Mouse (Mus musculus): ENCODE results near the gene Tmtc3. TPM values are rescaled to one million over a fixed set of nuclear protein-coding genes. Genes with fewer than 3 reads are reported as not detected.
"Not testable (repeated sequence)": the region's sequence is repeated elsewhere in the genome, so short reads cannot be mapped to it uniquely, and the experiment has no call there.

The Tmtc3 gene
- polyA plus RNA-seq, 1 experiment from 2014 or later, result 9.0 TPM

DNA sequence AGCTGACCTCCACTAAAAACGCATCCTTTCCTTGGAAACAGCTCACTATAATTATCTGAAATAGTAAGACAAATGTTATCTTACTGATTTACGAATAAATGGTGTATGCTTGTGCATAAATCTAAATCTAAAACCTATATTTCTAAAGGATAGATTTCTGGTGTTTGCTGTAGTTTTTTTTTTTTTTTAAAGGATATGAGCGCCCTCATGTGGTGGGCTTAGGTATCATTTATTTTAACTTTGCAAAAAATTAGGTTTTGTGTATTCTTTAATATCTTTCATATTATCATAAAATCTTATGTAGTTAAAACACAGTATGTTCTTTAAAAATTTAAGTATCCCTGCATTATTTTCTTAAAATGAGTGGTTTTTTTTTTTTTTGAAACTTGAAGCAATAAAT is 12.1 kb downstream of the Tmtc3 start:
- peaks cover 14% of the 10 kb centered on the region for H3K36me3 ChIP-seq (ENCODE audit: control insufficient read depth, insufficient read depth, low read length)
- H3K9ac ChIP-seq (ENCODE audit: low read depth, low read length), result no peak overlapping the region
- H3K9me3 ChIP-seq (ENCODE audit: control insufficient read depth, low read length), result no peaks in the 10 kb centered on the region
- no peak for ATAC-seq
- 54% methylated on average over 3 of the region's 3 CpGs for WGBS
- H3K4me2 ChIP-seq (ENCODE audit: low read length), result no peak overlapping the region
- H3K27ac ChIP-seq (ENCODE audit: low read depth, low read length), result no peak overlapping the region
- no peak overlapping the region for H3K4me3 ChIP-seq (ENCODE audit: low read length)
- H3K27me3 ChIP-seq (replicated peaks; ENCODE audit: control insufficient read depth, insufficient read depth, low read length), result no peaks in the 10 kb centered on the region
- H3K4me1 ChIP-seq (ENCODE audit: control insufficient read depth, insufficient read depth, low read depth, low read length), result no peaks in the 10 kb centered on the region

DNA sequence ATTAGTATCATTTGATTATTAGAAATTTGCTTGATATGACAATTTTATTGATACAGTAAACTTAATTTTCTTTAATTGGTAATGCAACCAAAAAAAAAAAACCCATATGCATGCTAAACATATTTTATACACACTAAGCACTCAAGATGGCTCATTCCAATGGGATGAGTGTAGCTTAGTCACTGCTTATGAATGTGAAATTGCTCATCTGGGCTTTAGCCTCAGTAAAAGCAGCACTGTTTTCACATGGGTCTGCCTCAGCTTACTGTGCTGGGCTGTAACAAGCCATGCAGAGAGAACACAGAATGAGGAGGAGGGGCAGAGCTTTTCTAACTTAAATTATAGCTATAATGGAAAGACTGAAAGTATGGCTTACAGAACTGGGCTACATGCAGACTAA is 26.6 kb downstream of the Tmtc3 start:
- no peak for ATAC-seq
- no peak overlapping the region for H3K4me3 ChIP-seq (ENCODE audit: low read length)
- H3K9me3 ChIP-seq (ENCODE audit: control insufficient read depth, low read length), result no peaks in the 10 kb centered on the region
- peaks cover 11% of the 10 kb centered on the region for H3K36me3 ChIP-seq (ENCODE audit: control insufficient read depth, insufficient read depth, low read length)
- no peaks in the 10 kb centered on the region for H3K4me1 ChIP-seq (ENCODE audit: control insufficient read depth, insufficient read depth, low read depth, low read length)
- no peaks in the 10 kb centered on the region for H3K27me3 ChIP-seq (replicated peaks; ENCODE audit: control insufficient read depth, insufficient read depth, low read length)
- no peak overlapping the region for H3K4me2 ChIP-seq (ENCODE audit: low read length)
- H3K9ac ChIP-seq (ENCODE audit: low read depth, low read length), result no peak overlapping the region
- H3K27ac ChIP-seq (ENCODE audit: low read depth, low read length), result no peak overlapping the region

DNA sequence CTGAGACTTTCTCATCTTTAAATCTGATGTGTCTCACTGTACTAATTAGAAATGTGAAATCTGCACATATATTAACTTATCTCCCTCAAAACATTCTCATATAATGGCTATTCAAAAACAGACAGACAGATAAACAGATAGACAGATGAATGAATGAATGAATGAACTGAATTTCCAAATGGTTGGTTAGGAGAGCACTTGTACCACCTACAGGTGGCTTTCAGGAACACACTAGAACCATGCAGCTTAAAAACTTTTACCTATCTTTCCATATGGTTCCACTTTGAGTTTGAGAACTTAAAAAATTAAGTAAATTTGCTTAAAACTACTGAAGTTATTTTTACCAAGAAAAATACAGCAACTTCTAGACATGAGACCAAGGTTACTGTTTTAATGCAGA is 37.8 kb downstream of the Tmtc3 start:
- Histone ChIP-seq H3K9me3 (ENCODE audit: control insufficient read depth, low read length) (no peaks in the 10 kb centered on the region), H3K36me3 (ENCODE audit: control insufficient read depth, insufficient read depth, low read length) (peaks cover 7% of the 10 kb centered on the region; the same call in 1 of the 2 replicates)
- ATAC-seq, result no peak

DNA sequence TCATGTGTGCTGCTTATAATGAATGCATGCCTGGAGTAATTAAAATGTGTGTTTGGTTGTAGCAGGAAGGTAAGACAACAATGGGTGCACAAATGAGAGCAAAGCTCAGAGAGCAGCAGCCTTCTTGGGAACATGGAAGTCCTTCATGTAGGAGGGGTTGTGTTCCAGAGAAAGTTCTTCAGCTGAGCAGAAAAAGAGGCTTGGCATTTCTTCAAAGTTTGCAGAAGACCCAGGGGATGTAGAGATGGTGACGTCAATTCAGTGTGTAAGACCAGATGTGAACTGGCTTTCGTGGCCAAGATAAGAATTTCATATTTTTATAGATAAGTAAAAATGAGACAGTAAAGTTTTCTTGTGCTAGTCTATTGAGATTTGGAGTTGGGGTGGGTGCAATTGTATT is 59.6 kb downstream of the Tmtc3 start:
- H3K4me3 ChIP-seq (ENCODE audit: low read length), result no peak overlapping the region
- no peaks in the 10 kb centered on the region for H3K9me3 ChIP-seq (ENCODE audit: control insufficient read depth, low read length)
- WGBS, result 88% methylated on average over 2 of the region's 2 CpGs
- H3K27ac ChIP-seq (ENCODE audit: low read depth, low read length), result no peak overlapping the region
- H3K4me1 ChIP-seq (ENCODE audit: control insufficient read depth, insufficient read depth, low read depth, low read length), result no peaks in the 10 kb centered on the region
- no peak overlapping the region for H3K9ac ChIP-seq (ENCODE audit: low read depth, low read length)
- no peak overlapping the region for H3K4me2 ChIP-seq (ENCODE audit: low read length)
- no peaks in the 10 kb centered on the region for H3K36me3 ChIP-seq (ENCODE audit: control insufficient read depth, insufficient read depth, low read length)
- ATAC-seq, result no peak
- H3K27me3 ChIP-seq (replicated peaks; ENCODE audit: control insufficient read depth, insufficient read depth, low read length), result no peaks in the 10 kb centered on the region

More for the DNA sequence above, 37.8 kb downstream of the Tmtc3 start:
- Histone ChIP-seq H3K4me1 (ENCODE audit: control insufficient read depth, insufficient read depth, low read depth, low read length) (no peaks in the 10 kb centered on the region), H3K9ac (ENCODE audit: low read depth, low read length) (no peak overlapping the region), H3K27me3 (replicated peaks; ENCODE audit: control insufficient read depth, insufficient read depth, low read length) (no peaks in the 10 kb centered on the region), H3K4me3 (ENCODE audit: low read length) (no peak overlapping the region), H3K27ac (ENCODE audit: low read depth, low read length) (no peak overlapping the region), H3K4me2 (ENCODE audit: low read length) (no peak overlapping the region)

DNA sequence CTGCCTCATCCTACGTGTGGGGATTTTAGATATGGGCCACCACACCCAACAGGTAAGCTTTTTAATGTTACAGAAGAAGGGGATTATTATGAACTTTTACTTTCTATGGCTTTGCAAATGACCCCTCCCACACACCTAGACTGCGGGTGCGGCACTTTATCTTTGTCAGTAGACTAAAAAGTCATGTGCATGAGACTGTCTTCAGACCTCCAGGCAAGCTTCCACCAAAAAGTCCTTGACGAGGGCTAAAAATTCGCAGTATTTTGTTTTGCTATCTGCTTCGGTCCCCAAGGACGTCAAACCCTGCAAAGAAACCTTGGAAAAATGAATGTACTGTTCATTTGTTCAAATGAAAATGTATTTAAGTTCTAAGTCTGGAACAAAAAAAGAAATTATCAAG is 71.6 kb downstream of the Tmtc3 start:
- Histone ChIP-seq H3K27ac (ENCODE audit: low read depth, low read length) (no peak overlapping the region), H3K4me2 (ENCODE audit: low read length) (no peak overlapping the region), H3K9me3 (ENCODE audit: control insufficient read depth, low read length) (no peaks in the 10 kb centered on the region), H3K36me3 (ENCODE audit: control insufficient read depth, insufficient read depth, low read length) (no peaks in the 10 kb centered on the region), H3K9ac (ENCODE audit: low read depth, low read length) (no peak overlapping the region), H3K4me1 (ENCODE audit: control insufficient read depth, insufficient read depth, low read depth, low read length) (no peaks in the 10 kb centered on the region), H3K27me3 (replicated peaks; ENCODE audit: control insufficient read depth, insufficient read depth, low read length) (no peaks in the 10 kb centered on the region), H3K4me3 (ENCODE audit: low read length) (no peak overlapping the region)
- ATAC-seq, result no peak
- WGBS, result 87% methylated on average over 7 of the region's 7 CpGs

DNA sequence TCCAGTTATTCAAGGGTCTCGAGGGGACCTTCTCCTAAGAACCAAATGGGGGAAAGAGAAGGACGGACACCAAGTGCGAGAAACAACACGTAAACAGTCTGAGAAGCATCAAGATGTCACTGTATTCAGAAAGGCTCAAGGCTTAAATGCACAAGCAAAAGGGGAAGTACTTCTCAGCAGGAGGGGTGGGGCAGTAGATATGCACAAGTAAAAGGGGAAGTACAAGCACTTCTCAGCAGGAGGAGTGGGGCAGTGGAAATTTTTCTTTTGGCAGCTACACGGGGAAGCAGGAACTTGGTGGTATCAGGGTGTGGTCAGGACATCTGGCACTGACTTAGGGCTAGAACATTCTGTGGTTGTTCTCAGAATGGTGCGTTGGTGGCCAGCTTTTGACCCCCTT is 84.8 kb downstream of the Tmtc3 start:
- 82% methylated on average over 6 of the region's 6 CpGs for WGBS
- H3K27ac ChIP-seq (ENCODE audit: low read depth, low read length); H3K9ac ChIP-seq (ENCODE audit: low read depth, low read length); H3K27me3 ChIP-seq (replicated peaks; ENCODE audit: control insufficient read depth, insufficient read depth, low read length); H3K9me3 ChIP-seq (ENCODE audit: control insufficient read depth, low read length); H3K36me3 ChIP-seq (ENCODE audit: control insufficient read depth, insufficient read depth, low read length); H3K4me3 ChIP-seq (ENCODE audit: low read length); H3K4me1 ChIP-seq (ENCODE audit: control insufficient read depth, insufficient read depth, low read depth, low read length); ATAC-seq; H3K4me2 ChIP-seq (ENCODE audit: low read length): not testable (repeated sequence)

Other genes with a start within 250 kb of the Tmtc3 start
- gene Gm4301, start 151.7 kb downstream of the Tmtc3 start, polyA plus RNA-seq (2015; fragmentation: Nextera tagmentation; extraction: Ambion mirVana), result not detected in 2 replicates
- gene Gm4302, start 146.5 kb downstream of the Tmtc3 start, polyA plus RNA-seq (2015; fragmentation: Nextera tagmentation; extraction: Ambion mirVana), result not detected in 2 replicates
- not detected in 2 replicates for gene Gm4303, start 141.4 kb downstream of the Tmtc3 start, polyA plus RNA-seq (2015; fragmentation: Nextera tagmentation; extraction: Ambion mirVana)
- gene Gm4305, start 136.3 kb downstream of the Tmtc3 start, polyA plus RNA-seq (2015; fragmentation: Nextera tagmentation; extraction: Ambion mirVana), result not detected in 2 replicates
- not detected in 2 replicates for gene Gm4307, start 126.0 kb downstream of the Tmtc3 start, polyA plus RNA-seq (2015; fragmentation: Nextera tagmentation; extraction: Ambion mirVana)
- gene Gm4312, start 104.8 kb downstream of the Tmtc3 start, polyA plus RNA-seq (2015; fragmentation: Nextera tagmentation; extraction: Ambion mirVana), result not detected in 2 replicates
- gene Cep290, start 208 bp upstream of the Tmtc3 start, polyA plus RNA-seq (2015; fragmentation: Nextera tagmentation; extraction: Ambion mirVana), result 5.8 and 6.3 TPM in 2 replicates
- 14.4 and 17.8 TPM in 2 replicates for gene 4930430F08Rik, start 103.1 kb upstream of the Tmtc3 start, polyA plus RNA-seq (2015; fragmentation: Nextera tagmentation; extraction: Ambion mirVana)
- gene 1700017N19Rik, start 103.1 kb upstream of the Tmtc3 start, polyA plus RNA-seq (2015; fragmentation: Nextera tagmentation; extraction: Ambion mirVana), result 0.19 TPM in 1 of 2 replicates, not detected in the other